Mouse (Mus musculus) myocyte (in vitro differentiated cells): ENCODE measurements at regions not wholly inside any gene's neighbourhood (a gene's known extent, or its start where the extent isn't known, plus 50 kb on each side); places are given as distances from the start of the nearest gene placed in this dataset.

Experiments
- CEBPB ChIP-seq: IDR thresholded peaks from 2 replicates; pipeline ENCODE4 v1.6.1; 2011; ENCODE audit warnings: mild to moderate bottlenecking, moderate library complexity; ENCODE audit not compliant: poor library complexity, insufficient read depth, severe bottlenecking
- E2F4 ChIP-seq: IDR thresholded peaks from one replicate; pipeline ENCODE4 v1.6.1; 2011; ENCODE audit warnings: mild to moderate bottlenecking, control low read depth, moderate library complexity; ENCODE audit not compliant: insufficient read depth
- MAX ChIP-seq: IDR thresholded peaks from one replicate; pipeline ENCODE4 v1.6.1; 2011; ENCODE audit warnings: low read depth, mild to moderate bottlenecking, control low read depth
- MYOD1 ChIP-seq, 3 experiments: IDR thresholded peaks; one replicate each; pipeline ENCODE4 v1.6.1; 2011; ENCODE audit warnings: control low read depth in 2 of 3, low read depth in 2 of 3, mild to moderate bottlenecking in 2 of 3, moderate library complexity in 1 of 3; ENCODE audit not compliant: insufficient read length in 2 of 3, control insufficient read depth in 1 of 3
- MYOG ChIP-seq, 3 experiments: IDR thresholded peaks; one replicate each; pipeline ENCODE4 v1.6.1; 2011; ENCODE audit warnings: control low read depth in 2 of 3, low read depth in 2 of 3, mild to moderate bottlenecking in 2 of 3; ENCODE audit not compliant: insufficient read length in 2 of 3, control insufficient read depth in 1 of 3, insufficient read depth in 1 of 3
- POLR2A ChIP-seq: IDR thresholded peaks from one replicate; pipeline ENCODE4 v1.6.1; 2011; ENCODE audit warnings: low read depth, mild to moderate bottlenecking, control low read depth, moderate library complexity; ENCODE audit not compliant: insufficient read length
- POLR2AphosphoS2 ChIP-seq: IDR thresholded peaks from one replicate; pipeline ENCODE4 v1.6.1; 2011; ENCODE audit warnings: low read depth, control low read depth; ENCODE audit not compliant: insufficient read length
- REST ChIP-seq: IDR thresholded peaks from one replicate; pipeline ENCODE4 v1.6.1; 2011; ENCODE audit warnings: mild to moderate bottlenecking, control low read depth, moderate library complexity; ENCODE audit not compliant: insufficient read depth, insufficient read length
- SRF ChIP-seq: IDR thresholded peaks from one replicate; pipeline ENCODE4 v1.6.1; 2011; ENCODE audit warnings: low read depth; ENCODE audit not compliant: control insufficient read depth, insufficient read length
- TCF12 ChIP-seq: IDR thresholded peaks from one replicate; pipeline ENCODE4 v1.6.1; 2011; ENCODE audit warnings: mild to moderate bottlenecking, control low read depth; ENCODE audit not compliant: poor library complexity, insufficient read depth, severe bottlenecking
- USF1 ChIP-seq: IDR thresholded peaks from one replicate; pipeline ENCODE4 v1.6.1; 2011; ENCODE audit warnings: low read depth, mild to moderate bottlenecking, control low read depth, moderate library complexity

DNA sequence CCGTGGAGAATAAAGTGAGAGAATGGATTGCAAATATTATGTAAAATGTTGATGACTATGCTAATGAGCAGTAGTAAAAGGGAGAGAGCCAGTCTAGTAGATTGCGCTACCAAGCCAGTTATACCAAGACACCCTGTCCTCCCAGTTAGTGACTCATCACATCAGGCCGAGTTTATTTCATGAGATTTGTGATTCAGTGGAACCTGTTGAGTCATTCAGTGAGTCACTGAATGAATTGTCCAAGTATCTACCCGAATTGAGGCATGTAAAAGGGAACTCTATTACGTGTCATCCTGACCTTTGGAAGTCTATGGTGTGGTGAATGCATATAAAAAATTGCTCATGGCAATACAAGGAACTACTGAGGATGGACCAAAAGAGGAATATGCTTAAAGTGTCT, 504.3 kb upstream of the Fam160b2 start:
- TF ChIP-seq REST (no peak), E2F4 (no peak), MYOD1 (IDR thresholded peaks at IDR 0.05; ENCODE audit: control insufficient read depth in 1 of 3, insufficient read length in 2 of 3, low read depth in 2 of 3) (no peak), USF1 (no peak), MYOG (IDR thresholded peaks at IDR 0.05; ENCODE audit: control insufficient read depth in 1 of 3, insufficient read depth in 1 of 3, insufficient read length in 2 of 3, low read depth in 2 of 3) (no peak), MAX (no peak), POLR2A (no peak), TCF12 (no peak), SRF (no peak), POLR2AphosphoS2 (no peak), CEBPB (no peak)
